ENCODE assay signal across 8 mouse cellular contexts in genomic region chr11:33028920-33029319, GRCm38 (mm10).
DNase-seq lines count a peak whose midpoint lies in the region; ATAC-seq and TF ChIP-seq lines count a peak whose summit lies in the region.

No protein-coding gene starts in this region.

- ATAC-seq in forebrain, embryonic 11.5 days (replicated peaks; ENCODE audit: low FRiP score), result no peak

- H3K4me1 ChIP-seq in testis, adult 2 months (ENCODE audit: control insufficient read depth, insufficient read depth, low read length), result no peaks in the 10 kb centered on the region
- no peaks in the 10 kb centered on the region for H3K4me1 ChIP-seq in midbrain, embryonic 10.5 days
- no peaks in the 10 kb centered on the region for H3K4me1 ChIP-seq in forebrain, embryonic 11.5 days (replicated peaks; ENCODE audit: control insufficient read depth, insufficient read depth, low read length)

- no peak overlapping the region for H3K9ac ChIP-seq in forebrain, embryonic 11.5 days (ENCODE audit: low read length)

- no peak overlapping the region for H3K27ac ChIP-seq in testis, adult 2 months (ENCODE audit: control insufficient read depth, insufficient read depth, low read depth, low read length)
- no peak overlapping the region for H3K27ac ChIP-seq in midbrain, embryonic 10.5 days (replicated peaks)
- no peak overlapping the region for H3K27ac ChIP-seq in forebrain, embryonic 11.5 days (ENCODE audit: low read depth, low read length)

- TF ChIP-seq CTCF in testis, adult 2 months (IDR thresholded peaks at IDR 0.05; ENCODE audit: control insufficient read depth, insufficient read depth, insufficient replicate concordance, low read depth, low read length), result peak; percentile 56; the same call in 1 of the 2 replicates

- H3K27me3 ChIP-seq in testis, adult 2 months (ENCODE audit: control insufficient read depth, insufficient read depth, low read length), result no peaks in the 10 kb centered on the region
- no peaks in the 10 kb centered on the region for H3K27me3 ChIP-seq in midbrain, embryonic 10.5 days (ENCODE audit: low read depth, poor library complexity, severe bottlenecking)
- no peaks in the 10 kb centered on the region for H3K27me3 ChIP-seq in forebrain, embryonic 11.5 days (ENCODE audit: control insufficient read depth, insufficient read depth, low read length)

- H3K4me2 ChIP-seq in forebrain, embryonic 11.5 days (ENCODE audit: low read depth, low read length, severe bottlenecking), result no peak overlapping the region

- H3K4me3 ChIP-seq in testis, adult 2 months (ENCODE audit: control insufficient read depth, low read depth, low read length), result no peak overlapping the region
- no peak overlapping the region for H3K4me3 ChIP-seq in midbrain, embryonic 10.5 days
- no peak overlapping the region for H3K4me3 ChIP-seq in forebrain, embryonic 11.5 days (ENCODE audit: low read depth, low read length)

- no peak for TF ChIP-seq POLR2A in testis, adult 2 months (IDR thresholded peaks at IDR 0.05; ENCODE audit: control insufficient read depth, low read depth, low read length)

- no peaks in the 10 kb centered on the region for H3K36me3 ChIP-seq in testis, adult 2 months (ENCODE audit: control insufficient read depth, insufficient read depth, low read length)
- no peaks in the 10 kb centered on the region for H3K36me3 ChIP-seq in midbrain, embryonic 10.5 days
- H3K36me3 ChIP-seq in forebrain, embryonic 11.5 days (ENCODE audit: control insufficient read depth, insufficient read depth, low read length), result no peaks in the 10 kb centered on the region

- H3K9me3 ChIP-seq in midbrain, embryonic 10.5 days (replicated peaks), result no peaks in the 10 kb centered on the region
- no peaks in the 10 kb centered on the region for H3K9me3 ChIP-seq in forebrain, embryonic 11.5 days (ENCODE audit: control insufficient read depth, low read length)

- DNase-seq in adrenal gland, adult 2 months, result peak; percentile 54
- DNase-seq in adrenal gland, postnatal 25 days, result no peak
- no peak for DNase-seq in testis, postnatal 14 days (ENCODE audit: low spot score)
- DNase-seq in kidney, postnatal 14 days, result peak; percentile 34
- no peak for DNase-seq in midbrain, embryonic 10.5 days (ENCODE audit: low spot score)
- DNase-seq in forebrain, embryonic 11.5 days (ENCODE audit: low spot score), result no peak
- DNase-seq in urinary bladder, adult 18-20 months (ENCODE audit: low spot score in 2 of 2), result no peak

Comparison
In these comparisons a context has a peak if more than half of its experiments do, and no peak if none do; other contexts are left out.
1. DNase-seq: peak in adrenal gland, adult 2 months (single experiment) and kidney, postnatal 14 days (single experiment); none in adrenal gland, postnatal 25 days (single experiment), testis, postnatal 14 days (single experiment), midbrain, embryonic 10.5 days (single experiment), forebrain, embryonic 11.5 days (single experiment) and urinary bladder, adult 18-20 months (0 of 2).